Mouse (Mus musculus) megakaryocyte-erythroid progenitor cell, adult 5-6 weeks (primary cell): ENCODE measurements around the gene Mrps21. TPM values are rescaled to one million over a fixed set of nuclear protein-coding genes. Genes with fewer than 3 reads are reported as not detected.

Experiments
- total RNA-seq, 2 experiments: library from RNA; stranded (forward) in 1 of 2; stranded (reverse) in 1 of 2; fragments of 200-1000, 215-1000 nt in 1 of 2; fragments of >200 nt in 1 of 2; fragmentation: Nextera tagmentation in 1 of 2; gene quantifications; 2 replicates each; pipeline ENCODE4 v1.2.3; 2014 to 2017

The Mrps21 gene
- total RNA-seq, 2 experiments from 2014 or later: 204 to 398 TPM

Other genes with a start within 250 kb of the Mrps21 start
- gene Ensa, start 246.5 kb downstream of the Mrps21 start, total RNA-seq (2014; fragmentation: Nextera tagmentation): 38.7 and 39.4 TPM in 2 replicates
- 64.8 and 65.4 TPM in 2 replicates for gene Ensa, start 246.5 kb downstream of the Mrps21 start, total RNA-seq (2017)
- gene Mcl1, start 212.7 kb downstream of the Mrps21 start, total RNA-seq (2014; fragmentation: Nextera tagmentation): 76.0 and 78.6 TPM in 2 replicates
- gene Mcl1, start 212.7 kb downstream of the Mrps21 start, total RNA-seq (2017): 107 and 132 TPM in 2 replicates
- gene Adamtsl4, start 183.6 kb downstream of the Mrps21 start, total RNA-seq (2014; fragmentation: Nextera tagmentation): 0.20 TPM in 1 of 2 replicates, not detected in the other
- gene Adamtsl4, start 183.6 kb downstream of the Mrps21 start, total RNA-seq (2017): not detected in 2 replicates
- gene Ecm1, start 131.9 kb downstream of the Mrps21 start, total RNA-seq (2014; fragmentation: Nextera tagmentation): 8.2 and 17.2 TPM in 2 replicates
- gene Ecm1, start 131.9 kb downstream of the Mrps21 start, total RNA-seq (2017): not detected in 2 replicates
- 88.1 and 103 TPM in 2 replicates for gene Tars2, start 111.3 kb downstream of the Mrps21 start, total RNA-seq (2014; fragmentation: Nextera tagmentation)
- 58.0 and 75.5 TPM in 2 replicates for gene Tars2, start 111.3 kb downstream of the Mrps21 start, total RNA-seq (2017)
- gene Rprd2, start 52.7 kb downstream of the Mrps21 start, total RNA-seq (2014; fragmentation: Nextera tagmentation): 62.4 and 68.5 TPM in 2 replicates
- gene Rprd2, start 52.7 kb downstream of the Mrps21 start, total RNA-seq (2017): 17.5 and 21.3 TPM in 2 replicates
- gene Prpf3, start 15.6 kb downstream of the Mrps21 start, total RNA-seq (2014; fragmentation: Nextera tagmentation): 72.1 and 90.7 TPM in 2 replicates
- gene Prpf3, start 15.6 kb downstream of the Mrps21 start, total RNA-seq (2017): 66.7 and 100.0 TPM in 2 replicates
- gene Ciart, start 10.7 kb upstream of the Mrps21 start, total RNA-seq (2014; fragmentation: Nextera tagmentation): 0.69 and 3.3 TPM in 2 replicates
- 0.66 and 2.8 TPM in 2 replicates for gene Ciart, start 10.7 kb upstream of the Mrps21 start, total RNA-seq (2017)
- gene BC028528, start 20.5 kb upstream of the Mrps21 start, total RNA-seq (2014; fragmentation: Nextera tagmentation): 2.1 and 2.3 TPM in 2 replicates
- gene BC028528, start 20.5 kb upstream of the Mrps21 start, total RNA-seq (2017): 2.3 and 14.6 TPM in 2 replicates
- 35.7 and 42.8 TPM in 2 replicates for gene Aph1a, start 22.4 kb upstream of the Mrps21 start, total RNA-seq (2014; fragmentation: Nextera tagmentation)
- 16.2 and 21.1 TPM in 2 replicates for gene Aph1a, start 22.4 kb upstream of the Mrps21 start, total RNA-seq (2017)
- gene Car14, start 33.2 kb upstream of the Mrps21 start, total RNA-seq (2014; fragmentation: Nextera tagmentation): not detected in 2 replicates
- not detected in 2 replicates for gene Car14, start 33.2 kb upstream of the Mrps21 start, total RNA-seq (2017)
- gene Anp32e, start 57.7 kb upstream of the Mrps21 start, total RNA-seq (2014; fragmentation: Nextera tagmentation): 136 and 186 TPM in 2 replicates
- 505 and 626 TPM in 2 replicates for gene Anp32e, start 57.7 kb upstream of the Mrps21 start, total RNA-seq (2017)
- 0.61 and 5.4 TPM in 2 replicates for gene Plekho1, start 124.5 kb upstream of the Mrps21 start, total RNA-seq (2014; fragmentation: Nextera tagmentation)
- gene Plekho1, start 124.5 kb upstream of the Mrps21 start, total RNA-seq (2017): 5.9 and 10.5 TPM in 2 replicates
- 29.7 and 38.8 TPM in 2 replicates for gene Vps45, start 186.9 kb upstream of the Mrps21 start, total RNA-seq (2014; fragmentation: Nextera tagmentation)
- gene Vps45, start 186.9 kb upstream of the Mrps21 start, total RNA-seq (2017): 13.4 and 16.6 TPM in 2 replicates
- 9.7 and 12.3 TPM in 2 replicates for gene Otud7b, start 233.0 kb upstream of the Mrps21 start, total RNA-seq (2014; fragmentation: Nextera tagmentation)
- 11.7 and 15.5 TPM in 2 replicates for gene Otud7b, start 233.0 kb upstream of the Mrps21 start, total RNA-seq (2017)